Mouse (Mus musculus): ENCODE results near the gene Gm281.

- TF ChIP-seq CTCF (IDR thresholded peaks at IDR 0.05; ENCODE audit: low read depth, low read length) (no peak), GATA1 (IDR thresholded peaks at IDR 0.05; ENCODE audit: borderline replicate concordance, low read length) (no peak), POLR2AphosphoS5 (IDR thresholded peaks at IDR 0.05; ENCODE audit: insufficient replicate concordance, low read depth, low read length) (no peak)
Measured at GRCm38 (mm10) chr14:13861416-13861815, 52.9 kb downstream of the Gm281 start.
